Mouse (Mus musculus): ENCODE data around the gene Rsu1. TPM values are rescaled to one million over a fixed set of nuclear protein-coding genes. Genes with fewer than 3 reads are reported as not detected.

Rsu1 gene
- polyA plus RNA-seq (2012; rRNA removed): 39.1 and 43.8 TPM in 2 replicates

DNA sequence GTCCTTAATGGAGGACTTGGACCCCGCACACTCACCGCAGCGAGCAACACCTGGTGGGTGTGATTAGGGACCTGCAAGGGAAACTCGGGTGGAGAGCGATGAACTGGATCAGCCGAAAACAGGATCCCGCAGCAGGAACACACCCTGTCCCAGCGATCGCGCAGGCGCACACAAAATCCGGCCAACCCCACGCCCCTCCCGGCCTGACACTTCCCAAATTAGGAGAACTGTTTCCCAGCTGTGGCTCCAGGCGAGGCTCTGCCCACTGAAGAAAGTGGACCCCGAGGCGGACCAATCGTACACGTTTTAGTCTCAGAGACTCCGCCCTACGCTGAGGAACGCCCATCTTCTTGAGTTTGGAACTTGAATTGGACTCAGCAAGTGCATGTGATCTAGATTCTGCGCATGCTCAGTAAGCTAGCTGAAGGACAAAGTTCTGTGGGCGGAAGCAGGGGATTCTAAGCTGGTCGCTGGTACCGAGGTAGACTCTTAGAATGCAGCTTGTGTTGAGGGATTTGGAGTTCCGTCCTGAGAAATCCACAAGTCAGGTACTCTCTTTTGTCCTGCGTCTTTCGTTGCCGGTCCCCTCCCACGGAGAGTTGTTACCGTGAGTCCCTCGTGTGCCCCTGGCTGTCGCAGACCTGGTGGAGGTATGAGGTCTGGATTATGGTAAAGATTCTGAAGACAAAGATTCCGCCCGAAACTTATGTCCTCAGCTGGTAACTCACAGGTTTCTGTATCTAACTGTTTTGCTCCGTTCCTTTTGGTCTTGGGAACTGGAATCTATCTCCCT, at the start of gene Rsu1:
TSS of gene Rsu1 (minus strand) at position 251 of the 793 bp plus-strand sequence.
- H3K27ac ChIP-seq (ENCODE audit: insufficient read depth, low read length): no peak within 1 kb of the TSS
- TF ChIP-seq CTCF (IDR thresholded peaks at IDR 0.05; ENCODE audit: extremely low read depth, insufficient read depth, low read length): no peak
- peak; percentile 63; the same call in 1 of the 2 replicates for TF ChIP-seq POLR2A (IDR thresholded peaks at IDR 0.05; ENCODE audit: extremely low read depth, insufficient read depth, low read length)
- 0 out of 2 replicates have a peak, but pooled peaks cover 2% of the 10 kb centered on the region for H3K4me1 ChIP-seq (ENCODE audit: control insufficient read depth, insufficient read depth, low read length)
- H3K4me3 ChIP-seq (ENCODE audit: insufficient read depth, low read length): peak within 1 kb of the TSS; percentile 67

DNA sequence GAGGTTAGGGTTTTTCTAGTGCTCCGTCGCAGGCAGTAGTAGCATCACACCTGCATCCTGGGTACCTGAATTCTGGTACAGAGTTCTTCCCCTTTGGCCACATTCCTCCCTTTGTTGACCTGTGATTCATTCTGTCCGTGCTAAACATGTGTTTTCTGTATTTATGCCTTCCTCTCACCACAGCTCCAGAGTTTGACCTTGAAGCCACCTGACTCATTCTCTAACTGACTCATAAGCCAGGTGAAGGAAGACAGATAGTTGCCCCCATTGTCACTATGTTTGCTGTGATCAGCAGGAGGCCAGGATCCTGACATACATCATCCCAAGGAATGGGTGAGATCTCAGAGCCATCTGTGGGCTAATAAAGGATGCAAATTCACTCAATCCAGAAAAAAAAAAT, 32.2 kb upstream of the Rsu1 start:
- Histone ChIP-seq H3K27ac (ENCODE audit: insufficient read depth, low read length) (no peak overlapping the region), H3K4me1 (ENCODE audit: control insufficient read depth, insufficient read depth, low read length) (no peaks in the 10 kb centered on the region), H3K4me3 (ENCODE audit: insufficient read depth, low read length) (no peak overlapping the region)
- TF ChIP-seq POLR2A (IDR thresholded peaks at IDR 0.05; ENCODE audit: extremely low read depth, insufficient read depth, low read length): no peak

DNA sequence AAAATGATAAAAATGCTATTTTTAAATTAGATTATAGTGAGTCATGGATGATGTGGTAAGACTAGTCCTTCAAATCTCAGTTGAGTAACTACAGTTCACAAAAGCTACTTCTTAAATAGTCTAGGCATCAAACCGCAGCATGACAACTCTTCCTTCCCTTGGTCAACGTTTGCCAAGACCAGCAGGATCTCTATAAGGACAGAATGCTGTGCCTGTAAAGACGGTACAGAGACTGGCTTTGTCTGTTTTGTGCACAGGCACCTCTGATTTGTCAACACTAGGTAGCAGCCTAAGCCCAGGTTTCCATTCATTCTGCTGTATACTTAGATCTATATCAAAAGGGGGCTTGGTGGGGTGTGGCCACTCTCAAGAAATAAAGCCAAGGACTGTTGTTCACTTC, 27.8 kb upstream of the Rsu1 start:
- TF ChIP-seq CTCF (IDR thresholded peaks at IDR 0.05; ENCODE audit: extremely low read depth, insufficient read depth, low read length): peak; percentile 58
- no peak for TF ChIP-seq POLR2A (IDR thresholded peaks at IDR 0.05; ENCODE audit: extremely low read depth, insufficient read depth, low read length)
- H3K4me3 ChIP-seq (ENCODE audit: insufficient read depth, low read length): no peak overlapping the region
- no peak overlapping the region for H3K27ac ChIP-seq (ENCODE audit: insufficient read depth, low read length)

DNA sequence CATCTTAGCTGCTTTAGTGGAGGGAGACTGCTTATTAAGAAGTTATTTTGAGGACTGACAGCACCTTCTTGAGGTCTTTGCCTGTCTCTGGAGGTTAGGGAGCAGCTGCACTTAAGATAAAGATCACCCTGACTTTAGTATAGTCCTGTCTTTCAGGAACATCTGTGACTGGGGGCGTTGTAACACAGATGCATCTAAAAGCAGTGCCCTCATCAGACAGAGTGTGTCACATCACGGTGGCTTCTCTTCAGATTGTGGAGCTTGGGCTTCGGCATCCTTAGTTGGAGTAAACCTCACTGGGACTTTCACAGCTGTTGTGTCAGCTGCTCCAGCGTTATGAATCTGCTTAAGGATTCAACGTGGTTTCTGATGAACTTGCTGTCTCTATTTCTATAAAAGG, 26.5 kb upstream of the Rsu1 start:
- TF ChIP-seq POLR2A (IDR thresholded peaks at IDR 0.05; ENCODE audit: extremely low read depth, insufficient read depth, low read length): no peak
- no peak for TF ChIP-seq CTCF (IDR thresholded peaks at IDR 0.05; ENCODE audit: extremely low read depth, insufficient read depth, low read length)
- Histone ChIP-seq H3K4me1 (ENCODE audit: control insufficient read depth, insufficient read depth, low read length) (no peaks in the 10 kb centered on the region), H3K27ac (ENCODE audit: insufficient read depth, low read length) (no peak overlapping the region), H3K4me3 (ENCODE audit: insufficient read depth, low read length) (no peak overlapping the region)

More for the DNA sequence above, 27.8 kb upstream of the Rsu1 start:
- H3K4me1 ChIP-seq (ENCODE audit: control insufficient read depth, insufficient read depth, low read length): no peaks in the 10 kb centered on the region

DNA sequence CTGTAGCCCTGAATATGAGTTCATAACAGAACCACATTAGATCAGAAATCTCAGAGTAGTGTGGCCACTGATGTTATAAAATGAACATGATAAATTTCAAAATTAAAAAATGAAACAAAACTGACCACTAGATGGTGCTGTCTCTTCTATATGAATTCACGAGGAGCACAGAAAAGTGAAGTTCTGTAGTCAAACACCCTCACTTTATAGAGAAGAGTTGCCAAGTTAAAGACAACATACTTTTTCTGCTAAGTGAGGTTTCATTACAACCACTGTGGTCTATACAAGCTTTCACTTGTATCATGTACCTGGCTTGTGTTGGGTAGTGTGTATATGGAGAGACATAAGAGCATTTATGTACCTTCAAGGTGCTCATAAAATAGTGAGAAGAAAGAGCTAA, 19.4 kb upstream of the Rsu1 start:
- no peak for TF ChIP-seq CTCF (IDR thresholded peaks at IDR 0.05; ENCODE audit: extremely low read depth, insufficient read depth, low read length)
- TF ChIP-seq POLR2A (IDR thresholded peaks at IDR 0.05; ENCODE audit: extremely low read depth, insufficient read depth, low read length): no peak
- Histone ChIP-seq H3K4me3 (ENCODE audit: insufficient read depth, low read length) (no peak overlapping the region), H3K4me1 (ENCODE audit: control insufficient read depth, insufficient read depth, low read length) (no peaks in the 10 kb centered on the region), H3K27ac (ENCODE audit: insufficient read depth, low read length) (no peak overlapping the region)

DNA sequence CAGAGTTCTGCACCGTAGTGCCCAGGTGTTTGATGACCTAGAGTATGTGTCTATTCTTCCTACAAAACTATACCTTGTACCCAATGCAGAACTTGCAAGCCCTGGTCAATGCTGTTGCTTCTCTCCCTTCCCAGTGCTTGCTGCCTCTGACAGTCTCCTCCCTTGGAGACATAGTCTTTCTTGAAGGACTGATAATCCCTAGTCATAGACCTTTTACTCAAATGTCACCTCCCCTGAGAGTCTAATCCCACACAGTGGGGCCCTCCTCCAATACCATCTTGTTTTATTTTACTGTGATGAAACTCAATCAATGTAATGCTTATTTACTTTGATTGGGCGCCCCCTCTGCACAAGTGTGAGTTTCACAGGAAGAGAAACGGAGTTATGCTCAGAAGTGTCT, 18.9 kb upstream of the Rsu1 start:
- no peak overlapping the region for H3K27ac ChIP-seq (ENCODE audit: insufficient read depth, low read length)
- H3K4me1 ChIP-seq (ENCODE audit: control insufficient read depth, insufficient read depth, low read length): no peaks in the 10 kb centered on the region
- TF ChIP-seq CTCF (IDR thresholded peaks at IDR 0.05; ENCODE audit: extremely low read depth, insufficient read depth, low read length) (no peak), POLR2A (IDR thresholded peaks at IDR 0.05; ENCODE audit: extremely low read depth, insufficient read depth, low read length) (no peak)
- no peak overlapping the region for H3K4me3 ChIP-seq (ENCODE audit: insufficient read depth, low read length)

DNA sequence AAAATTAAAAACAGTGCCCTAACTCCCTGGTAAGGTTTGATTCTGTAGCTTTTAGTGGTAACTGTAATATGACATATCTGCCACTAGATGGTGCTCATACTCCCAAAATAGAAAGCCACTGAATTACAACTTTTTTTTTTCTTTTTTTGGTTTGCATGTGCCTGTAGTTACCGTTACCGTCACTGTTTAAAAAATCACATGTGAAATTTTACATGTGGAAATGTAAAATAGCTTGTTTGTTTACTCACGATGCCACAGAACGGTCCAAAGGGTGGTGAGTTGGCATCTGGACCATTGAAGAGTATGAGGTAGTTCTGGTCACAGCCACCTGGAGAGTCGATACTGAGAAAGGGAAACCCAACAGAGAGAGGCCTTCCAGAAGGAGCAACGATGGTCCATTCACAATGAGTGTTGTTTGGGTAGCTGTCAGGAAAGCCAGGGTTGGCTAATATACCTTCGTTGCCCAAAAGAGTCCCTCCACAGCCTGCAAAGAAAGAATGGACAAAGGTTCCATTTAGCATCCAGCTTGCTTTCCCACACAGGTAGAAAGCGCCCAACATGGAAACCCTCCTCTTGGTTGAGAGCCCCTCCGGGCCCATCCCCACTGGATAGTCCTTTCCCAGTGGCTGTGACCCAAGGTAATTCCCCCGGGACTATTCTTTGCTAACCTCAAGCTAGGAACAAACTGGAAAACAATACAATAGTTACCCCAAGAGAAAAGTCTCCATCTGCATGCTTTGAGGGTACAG, 7.1 kb upstream of the Rsu1 start:
- TF ChIP-seq CTCF (IDR thresholded peaks at IDR 0.05; ENCODE audit: extremely low read depth, insufficient read depth, low read length) (peak; percentile 21; the same call in 1 of the 2 replicates), POLR2A (IDR thresholded peaks at IDR 0.05; ENCODE audit: extremely low read depth, insufficient read depth, low read length) (no peak)
- H3K4me3 ChIP-seq (ENCODE audit: insufficient read depth, low read length): no peak overlapping the region
- H3K27ac ChIP-seq (ENCODE audit: insufficient read depth, low read length): no peak overlapping the region
- H3K4me1 ChIP-seq (ENCODE audit: control insufficient read depth, insufficient read depth, low read length): no peaks in the 10 kb centered on the region

DNA sequence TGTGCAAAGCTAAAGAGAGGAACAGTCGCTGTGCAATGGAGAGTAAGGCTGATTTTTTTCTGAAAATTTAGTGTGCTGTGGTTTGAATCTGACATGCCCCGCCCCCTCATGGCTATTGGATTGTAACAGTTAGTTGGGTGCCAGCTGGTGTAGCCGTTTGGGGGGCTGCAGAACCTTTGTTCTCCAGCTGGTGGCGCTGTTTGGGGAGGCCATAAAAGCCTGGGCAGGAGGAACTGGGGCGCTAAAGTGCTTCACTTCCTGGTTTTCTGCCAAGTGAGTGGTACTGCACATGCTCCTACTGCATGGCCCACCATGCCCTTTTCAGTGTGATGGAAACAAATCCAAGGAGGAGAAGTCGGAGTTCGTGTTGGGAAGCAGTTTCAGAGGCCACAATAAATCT, 4.7 kb upstream of the Rsu1 start:
- no peak overlapping the region for H3K27ac ChIP-seq (ENCODE audit: insufficient read depth, low read length)
- TF ChIP-seq POLR2A (IDR thresholded peaks at IDR 0.05; ENCODE audit: extremely low read depth, insufficient read depth, low read length) (no peak), CTCF (IDR thresholded peaks at IDR 0.05; ENCODE audit: extremely low read depth, insufficient read depth, low read length) (no peak)
- H3K4me3 ChIP-seq (ENCODE audit: insufficient read depth, low read length): no peak overlapping the region
- no peaks in the 10 kb centered on the region for H3K4me1 ChIP-seq (ENCODE audit: control insufficient read depth, insufficient read depth, low read length)

DNA sequence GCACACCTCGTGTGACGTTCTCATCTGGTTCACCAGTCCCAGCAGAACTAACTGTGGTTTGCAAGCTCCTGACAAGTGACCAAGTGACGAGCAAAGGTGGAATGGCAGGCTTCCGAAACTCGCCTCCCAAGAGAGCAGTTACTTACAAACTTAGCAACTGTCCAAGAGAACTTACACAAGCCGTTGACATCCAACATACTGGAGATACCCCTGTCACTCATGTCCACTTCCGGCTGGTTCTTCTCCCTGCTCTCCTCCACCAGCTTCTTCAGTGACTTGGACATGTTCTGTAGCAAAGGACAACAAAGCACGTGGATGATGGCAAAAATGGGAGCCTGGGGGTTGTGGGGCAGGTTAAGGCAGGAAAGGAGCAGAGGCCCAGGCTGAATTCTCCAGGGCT, 479 bp downstream of the Rsu1 start:
- Histone ChIP-seq H3K4me3 (ENCODE audit: insufficient read depth, low read length) (peak overlapping the region; percentile 67), H3K27ac (ENCODE audit: insufficient read depth, low read length) (no peak overlapping the region), H3K4me1 (ENCODE audit: control insufficient read depth, insufficient read depth, low read length) (0 out of 2 replicates have a peak, but pooled peaks cover 2% of the 10 kb centered on the region)
- TF ChIP-seq CTCF (IDR thresholded peaks at IDR 0.05; ENCODE audit: extremely low read depth, insufficient read depth, low read length): no peak
- no peak for TF ChIP-seq POLR2A (IDR thresholded peaks at IDR 0.05; ENCODE audit: extremely low read depth, insufficient read depth, low read length)

Data from cortical plate, adult 2 months (tissue).